Mouse (Mus musculus) bone marrow, adult 2 months (tissue): Measurements from ENCODE around the gene Nsmce4a.

ENCODE experiments used
- CTCF ChIP-seq: fragments of 200-500 bp; IDR thresholded peaks from 2 replicates; pipeline ENCODE4 v1.5.1; 2011; ENCODE audit warnings: low read length, control low read depth; ENCODE audit not compliant: control insufficient read depth, insufficient read depth
- POLR2A ChIP-seq: fragments of 200-500 bp; IDR thresholded peaks from 2 replicates; pipeline ENCODE4 v1.6.1; 2011; ENCODE audit warnings: low read depth, mild to moderate bottlenecking, control low read depth, low read length, borderline replicate concordance; ENCODE audit not compliant: control insufficient read depth

GRCm38 (mm10) chr7:130552780-130553179 is 20.1 kb downstream of the Nsmce4a start:
- TF ChIP-seq CTCF (no peak), POLR2A (no peak)
